Comparison of ENCODE assay signal across 23 mouse cellular contexts in the genomic region with DNA sequence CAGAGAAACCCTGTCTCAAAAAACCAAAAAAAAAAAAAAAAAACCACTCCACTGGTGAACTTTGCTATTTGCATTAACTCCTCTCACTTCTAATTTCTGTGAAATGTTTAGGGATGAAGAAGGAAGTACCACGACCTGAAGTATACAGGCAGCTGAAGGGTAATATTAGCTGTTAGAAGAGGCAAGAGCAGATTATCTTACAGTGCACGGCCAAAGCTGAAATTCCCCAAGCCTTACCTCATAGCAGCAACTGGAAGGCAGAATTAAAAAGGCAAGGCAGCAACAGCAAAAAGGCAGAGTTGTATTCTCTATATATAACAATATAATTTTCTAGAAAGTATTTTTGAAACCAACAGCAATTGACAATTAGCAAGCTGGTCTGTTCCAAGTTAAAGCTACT. TPM values are rescaled to one million over a fixed set of nuclear protein-coding genes. Genes with fewer than 3 reads are reported as not detected.
DNase-seq lines count a peak whose midpoint lies in the region; ATAC-seq lines count a peak whose summit lies in the region.
"Had no signal": no experiment of that assay in that cellular context is flagged by ENCODE, and none has a peak within 500 bp of the region (broad histone marks: within the 10 kb centered on the region; RNA-seq: fewer than 3 reads in every experiment).

No protein-coding gene starts in this region.

- no peaks in the 10 kb centered on the region for H3K9me3 ChIP-seq in embryonic facial prominence, embryonic 14.5 days (ENCODE audit: control insufficient read depth, low read length)
- H3K9me3 ChIP-seq in embryonic facial prominence, embryonic 10.5 days = no peaks in the 10 kb centered on the region
- H3K9me3 ChIP-seq in heart, embryonic 10.5 days = no peaks in the 10 kb centered on the region
- no peaks in the 10 kb centered on the region for H3K9me3 ChIP-seq in heart, embryonic 16.5 days (replicated peaks; ENCODE audit: control insufficient read depth, low read length)
- H3K9me3 ChIP-seq: embryonic facial prominence, embryonic 13.5 days; forebrain, embryonic 13.5 days; G1E; hindbrain, embryonic 12.5 days had no signal

- no peak overlapping the region for H3K9ac ChIP-seq in embryonic facial prominence, embryonic 14.5 days (ENCODE audit: low read depth, low read length)
- no peak overlapping the region for H3K9ac ChIP-seq in heart, embryonic 16.5 days (ENCODE audit: low read length)
- H3K9ac ChIP-seq: embryonic facial prominence, embryonic 13.5 days; forebrain, embryonic 13.5 days; hindbrain, embryonic 12.5 days had no signal

- DNase-seq in embryonic facial prominence, embryonic 14.5 days (ENCODE audit: low spot score) = peak; percentile 32
- no peak for DNase-seq in embryonic facial prominence, embryonic 10.5 days (ENCODE audit: low spot score)
- DNase-seq in heart, adult 11 months = peak; percentile 62
- no peak for DNase-seq in heart, embryonic 10.5 days (ENCODE audit: low spot score)
- DNase-seq in heart, postnatal 25 days (ENCODE audit: low spot score) = no peak
- peak; percentile 15 for DNase-seq in heart, postnatal 4 days
- DNase-seq: adrenal gland, postnatal 10 days; B cell, adult 2 months; cerebellum, adult 11 months; cerebellum, adult 8-10 months; cerebellum, postnatal 14 days; kidney, adult 8-10 months had no signal

- no peaks in the 10 kb centered on the region for H3K4me1 ChIP-seq in embryonic facial prominence, embryonic 14.5 days (ENCODE audit: control insufficient read depth, insufficient read depth, low read length)
- H3K4me1 ChIP-seq in embryonic facial prominence, embryonic 10.5 days = no peaks in the 10 kb centered on the region
- no peaks in the 10 kb centered on the region for H3K4me1 ChIP-seq in heart, embryonic 10.5 days
- H3K4me1 ChIP-seq in heart, embryonic 16.5 days (ENCODE audit: control insufficient read depth, insufficient read depth, low read length) = peaks cover 8% of the 10 kb centered on the region; the same call in 1 of the 2 replicates
- H3K4me1 ChIP-seq: embryonic facial prominence, embryonic 13.5 days; forebrain, embryonic 13.5 days; hindbrain, embryonic 12.5 days had no signal

- 42% methylated on average over 2 of the region's 2 CpGs for WGBS in embryonic facial prominence, embryonic 14.5 days
- WGBS in embryonic facial prominence, embryonic 10.5 days = 74% methylated on average over 2 of the region's 2 CpGs
- WGBS in heart, embryonic 10.5 days = 26% methylated on average over 2 of the region's 2 CpGs
- 22% methylated on average over 2 of the region's 2 CpGs for WGBS in heart, embryonic 16.5 days

- H3K4me3 ChIP-seq in embryonic facial prominence, embryonic 14.5 days (ENCODE audit: low read depth, low read length) = no peak overlapping the region
- H3K4me3 ChIP-seq in embryonic facial prominence, embryonic 10.5 days = no peak overlapping the region
- no peak overlapping the region for H3K4me3 ChIP-seq in heart, embryonic 10.5 days
- no peak overlapping the region for H3K4me3 ChIP-seq in heart, embryonic 16.5 days (ENCODE audit: low read length)
- H3K4me3 ChIP-seq: embryonic facial prominence, embryonic 13.5 days; forebrain, embryonic 13.5 days; hindbrain, embryonic 12.5 days had no signal

- no peak overlapping the region for H3K27ac ChIP-seq in embryonic facial prominence, embryonic 14.5 days (replicated peaks; ENCODE audit: low read depth, low read length)
- no peak overlapping the region for H3K27ac ChIP-seq in embryonic facial prominence, embryonic 10.5 days (replicated peaks)
- no peak overlapping the region for H3K27ac ChIP-seq in heart, embryonic 10.5 days
- H3K27ac ChIP-seq in heart, embryonic 16.5 days (ENCODE audit: low read length) = peak overlapping the region; percentile 39
- H3K27ac ChIP-seq: embryonic facial prominence, embryonic 13.5 days; forebrain, embryonic 13.5 days; hindbrain, embryonic 12.5 days; kidney, postnatal 0 days had no signal

- intact Hi-C loops in heart, postnatal 25 days (cut with DNase I) = no loop called here

- ATAC-seq in embryonic facial prominence, embryonic 14.5 days (ENCODE audit: low read depth) = peak; percentile 57; the same call in 1 of the 2 replicates
- ATAC-seq in heart, embryonic 16.5 days (replicated peaks; ENCODE audit: extremely low read depth, insufficient read depth, low FRiP score) = peak; percentile 75; the same call in 1 of the 2 replicates
- ATAC-seq in granulocyte monocyte progenitor cell, adult 5-6 weeks (replicated peaks; ENCODE audit: poor library complexity, severe bottlenecking) = no peak
- ATAC-seq: CD4-positive, CD25-positive, alpha-beta regulatory T cell, adult 4 months; forebrain, embryonic 13.5 days; hindbrain, embryonic 16.5 days; inflammation-experienced regulatory T-cells, adult 6 months; intestine, postnatal 0 days had no signal

- H3K27me3 ChIP-seq in embryonic facial prominence, embryonic 14.5 days (replicated peaks; ENCODE audit: control insufficient read depth, insufficient read depth, low read length) = no peaks in the 10 kb centered on the region
- no peaks in the 10 kb centered on the region for H3K27me3 ChIP-seq in embryonic facial prominence, embryonic 10.5 days (replicated peaks; ENCODE audit: low read depth, poor library complexity, severe bottlenecking)
- no peaks in the 10 kb centered on the region for H3K27me3 ChIP-seq in heart, embryonic 10.5 days (ENCODE audit: insufficient read depth, poor library complexity, severe bottlenecking)
- H3K27me3 ChIP-seq in heart, embryonic 16.5 days (ENCODE audit: control insufficient read depth, insufficient read depth, low read length) = no peaks in the 10 kb centered on the region
- H3K27me3 ChIP-seq: embryonic facial prominence, embryonic 13.5 days; forebrain, embryonic 13.5 days; hindbrain, embryonic 12.5 days had no signal

- no peak overlapping the region for H3K4me2 ChIP-seq in embryonic facial prominence, embryonic 14.5 days (ENCODE audit: low read depth, low read length)
- no peak overlapping the region for H3K4me2 ChIP-seq in heart, embryonic 16.5 days (ENCODE audit: low read depth, low read length)
- H3K4me2 ChIP-seq: embryonic facial prominence, embryonic 13.5 days; forebrain, embryonic 13.5 days; hindbrain, embryonic 12.5 days had no signal

- peaks cover 24% of the 10 kb centered on the region; the same call in 1 of the 2 replicates for H3K36me3 ChIP-seq in embryonic facial prominence, embryonic 14.5 days (ENCODE audit: control insufficient read depth, insufficient read depth, low read length)
- H3K36me3 ChIP-seq in embryonic facial prominence, embryonic 10.5 days (replicated peaks) = peaks cover 54% of the 10 kb centered on the region
- peaks cover 30% of the 10 kb centered on the region for H3K36me3 ChIP-seq in heart, embryonic 10.5 days
- H3K36me3 ChIP-seq in heart, embryonic 16.5 days (ENCODE audit: control insufficient read depth, insufficient read depth) = no peaks in the 10 kb centered on the region; the same call in 1 of the 2 replicates

RNA-seq across cellular contexts. Expression of gene Fbxo36, which starts 14.6 kb away (rescaled TPM):
- 12.9 and 20.0 TPM in 2 replicates for polyA plus RNA-seq in embryonic facial prominence, embryonic 14.5 days (2014; fragmentation: Nextera tagmentation; extraction: Ambion mirVana)
- 9.3 and 9.5 TPM in 2 replicates for polyA plus RNA-seq in embryonic facial prominence, embryonic 10.5 days (2016; fragmentation: Nextera tagmentation; extraction: Ambion mirVana)
- polyA plus RNA-seq in heart, embryonic 10.5 days (2016; fragmentation: Nextera tagmentation; extraction: Ambion mirVana) = 7.0 and 8.6 TPM in 2 replicates
- polyA plus RNA-seq in heart, embryonic 16.5 days (2015; fragmentation: Nextera tagmentation; extraction: Ambion mirVana) = 6.9 and 10.0 TPM in 2 replicates
- total RNA-seq in heart, postnatal 25 days (2021) = 1 to 10 TPM in 1 of 2 experiments, under 1 TPM in 1; 0.98 to 1.7 TPM
- 1 to 10 TPM; 1.4 to 2.4 TPM for total RNA-seq in heart, postnatal 4 days (2021)
- total RNA-seq in granulocyte monocyte progenitor cell, adult 5-6 weeks (2014; fragmentation: Nextera tagmentation) = 6.5 and 8.7 TPM in 2 replicates
- total RNA-seq in granulocyte monocyte progenitor cell, adult 5-6 weeks (2017) = 0.41 and 0.78 TPM in 2 replicates

RNA-seq across cellular contexts. Expression of gene Trip12, which starts 15.2 kb away (rescaled TPM):
- 79.4 and 80.8 TPM in 2 replicates for polyA plus RNA-seq in embryonic facial prominence, embryonic 14.5 days (2014; fragmentation: Nextera tagmentation; extraction: Ambion mirVana)
- 79.3 and 86.5 TPM in 2 replicates for polyA plus RNA-seq in embryonic facial prominence, embryonic 10.5 days (2016; fragmentation: Nextera tagmentation; extraction: Ambion mirVana)
- polyA plus RNA-seq in heart, embryonic 10.5 days (2016; fragmentation: Nextera tagmentation; extraction: Ambion mirVana) = 68.5 and 78.0 TPM in 2 replicates
- 48.9 and 50.6 TPM in 2 replicates for polyA plus RNA-seq in heart, embryonic 16.5 days (2015; fragmentation: Nextera tagmentation; extraction: Ambion mirVana)
- 100 to 1,000 TPM; 185 to 203 TPM for total RNA-seq in heart, postnatal 25 days (2021)
- 100 to 1,000 TPM; 252 to 260 TPM for total RNA-seq in heart, postnatal 4 days (2021)
- 106 and 145 TPM in 2 replicates for total RNA-seq in granulocyte monocyte progenitor cell, adult 5-6 weeks (2014; fragmentation: Nextera tagmentation)
- total RNA-seq in granulocyte monocyte progenitor cell, adult 5-6 weeks (2017) = 138 and 204 TPM in 2 replicates

Comparison
In these comparisons a context has a peak if more than half of its experiments do, and no peak if none do; other contexts are left out.
1. DNase-seq: peak in embryonic facial prominence, embryonic 14.5 days (single experiment), heart, adult 11 months (single experiment) and heart, postnatal 4 days (single experiment); none in embryonic facial prominence, embryonic 10.5 days (single experiment), heart, embryonic 10.5 days (single experiment) and heart, postnatal 25 days (single experiment).